Mouse (Mus musculus) MEL (cell line): ENCODE measurements at regions not wholly inside any gene's neighbourhood (a gene's known extent, or its start where the extent isn't known, plus 50 kb on each side); places are given as distances from the start of the nearest gene placed in this dataset.

Source experiments
- DNase-seq: peaks from one replicate; pipeline ENCODE4 v3.0.0; 2011; ENCODE audit warnings: low read depth, low spot score
- H3K27ac ChIP-seq: 2 replicates; pipeline ENCODE4 v1.5.1; 2012; ENCODE audit warnings: low read depth, mild to moderate bottlenecking, control low read depth, low read length, moderate library complexity; ENCODE audit not compliant: control insufficient read depth
- H3K27me3 ChIP-seq, 2 experiments: fragments of 150-350 bp in 1 of 2; sonication (generic) in 1 of 2; 2 replicates each; pipeline ENCODE4 v1.6.1; 2012; ENCODE audit warnings: low read length in 2 of 2, mild to moderate bottlenecking in 2 of 2, improper control_type of control experiment in 1 of 2, moderate library complexity in 1 of 2; ENCODE audit not compliant: insufficient read depth in 2 of 2, control insufficient read depth in 1 of 2
- H3K36me3 ChIP-seq, 2 experiments: 2 replicates each; pipeline ENCODE4 v1.6.1; 2012 to 2014; ENCODE audit warnings: low read length in 2 of 2, improper control_type of control experiment in 1 of 2, inconsistent platforms in 1 of 2, mild to moderate bottlenecking in 1 of 2; ENCODE audit not compliant: insufficient read depth in 2 of 2, control insufficient read depth in 1 of 2
- H3K4me1 ChIP-seq, 2 experiments: fragments of 150-350 bp in 1 of 2; sonication (generic) in 1 of 2; 2 replicates each; pipeline ENCODE4 v1.6.1; 2012; ENCODE audit warnings: low read length in 2 of 2, improper control_type of control experiment in 1 of 2, mild to moderate bottlenecking in 1 of 2; ENCODE audit not compliant: insufficient read depth in 2 of 2, control insufficient read depth in 1 of 2
- H3K4me3 ChIP-seq, 2 experiments: fragments of 150-350 bp in 1 of 2; sonication (generic) in 1 of 2; 2 replicates each; pipeline ENCODE4 v1.5.1; 2012; ENCODE audit warnings: low read depth in 2 of 2, low read length in 2 of 2, mild to moderate bottlenecking in 2 of 2, moderate library complexity in 2 of 2, control low read depth in 1 of 2, improper control_type of control experiment in 1 of 2; ENCODE audit not compliant: control insufficient read depth in 1 of 2, insufficient read depth in 1 of 2
- H3K79me2 ChIP-seq: 2 replicates; pipeline ENCODE4 v1.6.1; 2012; ENCODE audit warnings: mild to moderate bottlenecking, low read length, moderate library complexity; ENCODE audit not compliant: control insufficient read depth, poor library complexity, insufficient read depth
- H3K9ac ChIP-seq: 2 replicates; pipeline ENCODE4 v1.6.1; 2012; ENCODE audit warnings: low read depth, mild to moderate bottlenecking, control low read depth, low read length, moderate library complexity; ENCODE audit not compliant: control insufficient read depth, poor library complexity, severe bottlenecking
- H3K9me3 ChIP-seq: fragments of 150-350 bp; sonication (generic); replicated peaks from 2 replicates; pipeline ENCODE4 v1.6.1; 2012; ENCODE audit warnings: mild to moderate bottlenecking, low read length, improper control_type of control experiment, moderate library complexity; ENCODE audit not compliant: insufficient read depth
- BHLHE40 ChIP-seq: IDR thresholded peaks from 2 replicates; pipeline ENCODE4 v1.6.1; 2012; ENCODE audit warnings: low read depth, mild to moderate bottlenecking, inconsistent platforms, low read length, improper control_type of control experiment, borderline replicate concordance
- CHD1 ChIP-seq: IDR thresholded peaks from 2 replicates; pipeline ENCODE4 v1.6.1; 2012; ENCODE audit warnings: low read depth, mild to moderate bottlenecking, inconsistent platforms, low read length, improper control_type of control experiment
- E2F4 ChIP-seq: IDR thresholded peaks from 2 replicates; pipeline ENCODE4 v1.6.1; 2011; ENCODE audit warnings: low read depth, low read length, improper control_type of control experiment, borderline replicate concordance
- ELF1 ChIP-seq: IDR thresholded peaks from 2 replicates; pipeline ENCODE4 v1.6.1; 2014; ENCODE audit warnings: low read depth, mild to moderate bottlenecking, inconsistent platforms, low read length, improper control_type of control experiment, moderate library complexity
- EP300 ChIP-seq, 2 experiments: IDR thresholded peaks; 2 replicates each; pipeline ENCODE4 v1.6.1; 2011; ENCODE audit warnings: improper control_type of control experiment in 2 of 2, low read length in 2 of 2, low read depth in 1 of 2, mild to moderate bottlenecking in 1 of 2
- ETS1 ChIP-seq: IDR thresholded peaks from 2 replicates; pipeline ENCODE4 v1.6.1; 2012; ENCODE audit warnings: low read depth, mild to moderate bottlenecking, inconsistent platforms, low read length, improper control_type of control experiment, moderate library complexity
- GATA1 ChIP-seq: IDR thresholded peaks from 2 replicates; pipeline ENCODE4 v1.6.1; 2011; ENCODE audit warnings: low read depth, low read length, improper control_type of control experiment
- MAZ ChIP-seq: IDR thresholded peaks from 2 replicates; pipeline ENCODE4 v1.6.1; 2012; ENCODE audit warnings: low read depth, mild to moderate bottlenecking, inconsistent platforms, low read length, improper control_type of control experiment
- MYB ChIP-seq: IDR thresholded peaks from 2 replicates; pipeline ENCODE4 v1.6.1; 2011; ENCODE audit warnings: mild to moderate bottlenecking, low read depth, low read length, improper control_type of control experiment
- NELFE ChIP-seq: IDR thresholded peaks from 2 replicates; pipeline ENCODE4 v1.6.1; 2011; ENCODE audit warnings: low read depth, low read length, improper control_type of control experiment
- POLR2AphosphoS2 ChIP-seq: IDR thresholded peaks from 2 replicates; pipeline ENCODE4 v1.6.1; 2011; ENCODE audit warnings: low read length, improper control_type of control experiment
- RAD21 ChIP-seq: IDR thresholded peaks from 2 replicates; pipeline ENCODE4 v1.6.1; 2011; ENCODE audit warnings: mild to moderate bottlenecking, low read depth, low read length, improper control_type of control experiment
- RCOR1 ChIP-seq: IDR thresholded peaks from 2 replicates; pipeline ENCODE4 v1.6.1; 2012; ENCODE audit warnings: low read depth, mild to moderate bottlenecking, inconsistent platforms, low read length, improper control_type of control experiment
- SMC3 ChIP-seq: IDR thresholded peaks from 2 replicates; pipeline ENCODE4 v1.6.1; 2011; ENCODE audit warnings: low read depth, low read length, improper control_type of control experiment
- TBP ChIP-seq: IDR thresholded peaks from 2 replicates; pipeline ENCODE4 v1.8.0; 2011; ENCODE audit warnings: low read depth, low read length, improper control_type of control experiment
- UBTF ChIP-seq: IDR thresholded peaks from 2 replicates; pipeline ENCODE4 v1.6.1; 2012; ENCODE audit warnings: low read depth, mild to moderate bottlenecking, inconsistent platforms, low read length, improper control_type of control experiment, moderate library complexity, borderline replicate concordance; ENCODE audit not compliant: insufficient read depth
- USF2 ChIP-seq, 2 experiments: IDR thresholded peaks; 2 replicates each; pipeline ENCODE4 v1.6.1; 2011 to 2012; ENCODE audit warnings: improper control_type of control experiment in 2 of 2, low read length in 2 of 2, borderline replicate concordance in 1 of 2, inconsistent platforms in 1 of 2, low read depth in 1 of 2, mild to moderate bottlenecking in 1 of 2; ENCODE audit not compliant: insufficient read depth in 1 of 2
- ZC3H11A ChIP-seq: IDR thresholded peaks from 2 replicates; pipeline ENCODE4 v1.6.1; 2012; ENCODE audit warnings: low read depth, mild to moderate bottlenecking, inconsistent platforms, low read length, improper control_type of control experiment
- ZKSCAN1 ChIP-seq: IDR thresholded peaks from 2 replicates; pipeline ENCODE4 v1.6.1; 2012; ENCODE audit warnings: low read depth, mild to moderate bottlenecking, inconsistent platforms, low read length, improper control_type of control experiment, moderate library complexity
- ZMIZ1 ChIP-seq: IDR thresholded peaks from 2 replicates; pipeline ENCODE4 v1.6.1; 2012; ENCODE audit warnings: low read depth, mild to moderate bottlenecking, inconsistent platforms, low read length, improper control_type of control experiment, moderate library complexity

GRCm38 (mm10) chr12:113314624-113315023 is 128.9 kb downstream of the Tmem121 start:
- TF ChIP-seq POLR2AphosphoS2 (no peak), SMC3 (no peak), RAD21 (no peak)
- TF ChIP-seq, all 39 proteins: peak for 0
- no peak overlapping the region for H3K27ac ChIP-seq
- H3K9ac ChIP-seq, result no peak overlapping the region
- H3K27me3 ChIP-seq, result no peaks in the 10 kb centered on the region
- H3K36me3 ChIP-seq, result no peaks in the 10 kb centered on the region
- H3K4me3 ChIP-seq, result no peak overlapping the region
- H3K9me3 ChIP-seq, result no peaks in the 10 kb centered on the region
- no peaks in the 10 kb centered on the region for H3K4me1 ChIP-seq
- H3K79me2 ChIP-seq, result no peaks in the 10 kb centered on the region
- no peak for DNase-seq

GRCm38 (mm10) chr12:113321086-113321485 is 135.4 kb downstream of the Tmem121 start:
- TF ChIP-seq ETS1 (no peak), ZMIZ1 (no peak), BHLHE40 (no peak), EP300 (IDR thresholded peaks at IDR 0.05; ENCODE audit: low read depth in 1 of 2, low read length in 2 of 2) (no peak), GATA1 (no peak), TBP (no peak), E2F4 (no peak), RCOR1 (no peak), UBTF (no peak), NELFE (no peak)
- no peak overlapping the region for H3K27ac ChIP-seq
- no peaks in the 10 kb centered on the region for H3K27me3 ChIP-seq
- no peaks in the 10 kb centered on the region for H3K4me1 ChIP-seq
- DNase-seq, result no peak
- H3K79me2 ChIP-seq, result no peaks in the 10 kb centered on the region
- no peaks in the 10 kb centered on the region for H3K36me3 ChIP-seq
- H3K9ac ChIP-seq, result no peak overlapping the region
- no peaks in the 10 kb centered on the region for H3K9me3 ChIP-seq
- H3K4me3 ChIP-seq, result no peak overlapping the region

GRCm38 (mm10) chr12:113322173-113322572 is 136.4 kb downstream of the Tmem121 start:
- TF ChIP-seq ZKSCAN1 (no peak), EP300 (IDR thresholded peaks at IDR 0.05; ENCODE audit: low read depth in 1 of 2, low read length in 2 of 2) (no peak), ZC3H11A (no peak), USF2 (IDR thresholded peaks at IDR 0.05; ENCODE audit: borderline replicate concordance in 1 of 2, insufficient read depth in 1 of 2, low read depth in 1 of 2, low read length in 2 of 2) (no peak), TBP (no peak), MAZ (no peak), NELFE (no peak), ELF1 (no peak), CHD1 (no peak), UBTF (no peak), MYB (no peak)
- Histone ChIP-seq H3K36me3 (no peaks in the 10 kb centered on the region), H3K9me3 (no peaks in the 10 kb centered on the region), H3K79me2 (no peaks in the 10 kb centered on the region), H3K27ac (no peak overlapping the region), H3K4me1 (no peaks in the 10 kb centered on the region), H3K9ac (no peak overlapping the region), H3K27me3 (no peaks in the 10 kb centered on the region), H3K4me3 (no peak overlapping the region)
- no peak for DNase-seq
